Mouse (Mus musculus) stomach, postnatal 0 days (tissue): ENCODE results near the gene Glyr1.

Experiments used
- CTCF ChIP-seq: IDR thresholded peaks from 2 replicates; pipeline ENCODE4 v1.5.1; 2016; ENCODE audit warnings: antibody characterized with exemption, low read depth, mild to moderate bottlenecking, moderate library complexity
- EP300 ChIP-seq: optimal IDR thresholded peaks from 2 replicates; pipeline ENCODE3; 2016; ENCODE audit warnings: antibody characterized with exemption

DNA sequence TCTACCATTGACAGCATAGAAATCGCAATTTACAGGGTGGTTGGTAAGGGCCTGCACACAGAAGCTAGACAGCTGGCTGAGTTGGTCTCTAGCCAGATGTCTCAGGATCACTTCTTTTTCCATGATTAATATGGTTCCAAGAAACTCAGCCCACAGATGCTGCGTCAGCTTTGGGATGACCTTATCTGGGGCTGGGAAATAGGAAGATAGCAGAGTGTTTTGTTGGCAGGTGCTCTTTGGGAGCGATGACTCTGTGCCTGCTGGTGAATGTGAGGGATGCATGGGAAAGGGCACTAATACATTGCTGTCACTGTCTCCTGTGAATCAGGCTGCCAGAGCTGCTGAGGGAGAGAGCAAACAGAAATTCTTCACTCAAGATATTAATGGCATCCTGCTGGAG lies 20.7 kb upstream of the Glyr1 start:
- TF ChIP-seq CTCF (no peak), EP300 (no peak)
